Mouse (Mus musculus) spleen, postnatal 14 days (tissue): ENCODE data around the gene Spats2.
"Not testable (repeated sequence)": the region's sequence is repeated elsewhere in the genome, so short reads cannot be mapped to it uniquely, and the experiment has no call there.

Experiments used
- DNase-seq, 2 experiments: peaks; one replicate each; pipeline ENCODE4 v3.0.0; 2021 to 2022; ENCODE audit warnings: low spot score in 2 of 2

Spats2 gene

GRCm38 (mm10) chr15:99139669-99140068, 14.0 kb downstream of the Spats2 start:
- peak in 1 of 2 experiments; percentile 26 for DNase-seq

DNA sequence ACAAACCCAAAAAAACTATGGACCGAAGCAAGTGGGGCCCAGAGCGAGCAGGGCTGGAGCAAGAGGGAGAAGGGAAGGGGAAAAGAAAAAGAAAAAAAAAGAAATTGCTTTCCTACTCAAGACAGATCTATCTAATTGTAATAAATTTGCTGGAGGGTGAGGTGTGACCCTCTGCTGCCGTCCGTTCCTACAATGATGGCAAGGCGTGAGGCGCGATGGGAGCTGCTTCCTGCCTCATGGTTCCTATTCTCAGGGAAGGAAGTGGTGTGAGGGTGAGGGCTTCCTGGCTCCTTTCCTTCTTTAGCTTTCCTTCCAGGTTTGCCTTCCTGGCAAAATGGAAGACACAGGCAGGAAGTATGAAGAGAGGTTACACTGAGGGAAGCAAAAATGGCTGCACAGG, 24.8 kb downstream of the Spats2 start:
- DNase-seq, result no peak

DNA sequence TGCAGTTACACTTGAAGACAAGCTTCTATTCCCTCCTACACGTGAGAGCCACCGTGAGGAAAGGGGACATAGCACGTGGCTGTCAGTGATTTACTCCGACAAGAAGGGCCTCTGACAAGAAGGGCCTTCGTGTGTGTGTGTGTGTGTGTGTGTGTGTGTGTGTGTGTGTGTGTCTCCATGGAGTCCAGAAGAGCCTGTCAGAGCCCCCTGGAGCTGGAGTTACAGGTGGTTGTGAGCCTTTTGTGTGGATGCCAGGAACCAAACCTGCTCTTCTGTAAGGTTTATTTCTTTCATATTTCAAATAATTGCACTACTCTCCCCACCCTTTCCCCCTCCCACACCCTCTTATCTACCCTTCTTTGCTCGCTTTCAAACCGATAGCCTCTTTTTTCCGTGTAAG, 25.6 kb downstream of the Spats2 start:
- no peak for DNase-seq

- DNase-seq, result no peak
Observed at GRCm38 (mm10) chr15:99153466-99153865, 27.8 kb downstream of the Spats2 start.

DNA sequence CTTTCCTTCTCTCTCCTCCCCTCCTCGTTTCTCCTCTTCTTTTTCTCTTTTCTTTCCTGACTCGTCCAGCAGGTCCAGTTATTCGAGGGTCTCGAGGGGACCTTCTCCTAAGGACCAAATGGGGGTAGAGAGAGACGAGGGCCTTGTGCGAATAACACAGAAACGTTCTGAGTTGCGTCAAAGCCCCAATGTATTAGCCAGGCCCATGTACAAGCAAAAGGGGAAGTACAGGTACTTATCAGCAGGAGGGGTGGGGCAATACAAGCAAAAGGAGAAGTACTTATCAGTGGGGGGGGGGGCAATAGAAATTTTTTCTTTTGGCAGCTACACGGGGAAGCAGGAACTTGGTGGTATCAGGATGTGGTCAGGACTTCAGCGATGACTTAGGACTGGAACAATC, 28.8 kb downstream of the Spats2 start:
- not testable (repeated sequence) for DNase-seq

GRCm38 (mm10) chr15:99163512-99164365, 38.0 kb downstream of the Spats2 start:
- no peak for DNase-seq

- no peak for DNase-seq
Observed at GRCm38 (mm10) chr15:99172131-99172530, 46.4 kb downstream of the Spats2 start.

GRCm38 (mm10) chr15:99179639-99180038, 53.9 kb downstream of the Spats2 start:
- DNase-seq, result no peak

DNA sequence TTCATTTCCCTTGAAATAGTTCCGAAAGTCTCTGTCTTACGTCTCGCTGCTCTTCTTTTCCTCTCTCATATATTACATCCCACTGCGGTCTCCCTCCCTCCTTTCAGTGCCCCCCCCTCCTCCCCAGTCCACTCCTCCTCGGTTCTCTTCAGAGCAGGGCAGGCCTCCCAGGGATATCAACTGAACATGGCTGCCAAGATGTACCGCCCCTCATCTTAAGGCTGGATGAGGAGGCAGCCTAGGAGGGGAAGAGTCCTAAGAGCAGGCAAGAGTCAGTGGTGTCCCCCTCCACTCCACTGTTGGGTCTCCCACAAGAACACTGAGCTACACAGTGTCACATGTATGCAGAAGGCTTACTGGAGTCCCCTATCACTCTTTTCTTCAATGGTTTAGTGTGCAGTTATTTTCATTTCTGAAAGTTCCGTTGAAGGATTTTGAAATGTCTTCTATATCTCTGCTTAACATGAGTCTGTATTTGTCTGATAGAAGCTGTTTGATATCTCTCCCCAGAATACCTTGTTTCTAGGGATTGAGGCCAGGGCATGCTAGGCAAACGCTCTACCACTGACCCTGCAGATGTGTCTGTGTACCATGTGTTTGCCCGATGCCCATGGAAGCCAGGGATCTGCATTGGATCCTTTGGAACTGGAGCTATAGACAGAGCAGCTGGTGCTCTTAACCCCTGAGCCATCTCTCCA, 58.6 kb downstream of the Spats2 start:
- no peak for DNase-seq

DNA sequence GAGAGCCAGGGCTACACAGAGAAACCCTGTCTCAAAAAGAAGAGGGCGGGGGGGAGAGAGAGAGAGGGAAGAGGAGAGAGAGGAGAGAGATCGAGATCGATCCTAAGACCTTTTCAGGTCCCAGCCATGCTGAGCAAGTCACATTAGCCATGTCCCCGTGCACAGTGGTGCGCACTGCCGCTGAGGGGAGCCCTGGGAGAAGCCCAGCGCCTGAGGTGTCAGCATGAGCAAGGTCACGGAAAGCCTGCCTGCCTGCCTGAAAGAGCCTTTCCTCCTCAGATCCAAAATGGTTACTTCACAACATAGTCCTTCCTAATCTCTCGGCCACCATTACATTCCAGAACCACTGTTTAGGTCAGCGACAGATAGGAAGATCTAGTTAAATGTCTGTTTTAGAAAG, 68.6 kb downstream of the Spats2 start:
- no peak for DNase-seq

DNA sequence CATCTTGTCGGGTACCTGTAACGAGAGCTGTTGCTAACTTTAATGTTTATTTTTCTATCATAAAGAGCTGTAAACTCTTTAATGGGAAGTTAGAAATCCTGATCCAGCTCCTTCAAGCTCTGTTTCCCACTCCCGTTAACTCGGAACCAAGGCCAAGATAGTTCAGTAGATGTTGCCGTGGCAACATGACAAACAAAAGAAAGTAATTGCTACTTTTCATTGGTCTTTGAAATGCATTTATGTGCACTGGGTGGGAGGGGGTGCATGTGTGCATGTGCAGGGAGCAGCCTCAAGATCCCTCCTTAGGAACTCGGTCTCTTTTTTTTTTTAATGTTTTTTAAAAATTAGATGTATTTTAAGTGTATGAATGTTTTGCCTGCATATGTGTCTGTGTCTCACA, 69.3 kb downstream of the Spats2 start:
- DNase-seq, result no peak

DNA sequence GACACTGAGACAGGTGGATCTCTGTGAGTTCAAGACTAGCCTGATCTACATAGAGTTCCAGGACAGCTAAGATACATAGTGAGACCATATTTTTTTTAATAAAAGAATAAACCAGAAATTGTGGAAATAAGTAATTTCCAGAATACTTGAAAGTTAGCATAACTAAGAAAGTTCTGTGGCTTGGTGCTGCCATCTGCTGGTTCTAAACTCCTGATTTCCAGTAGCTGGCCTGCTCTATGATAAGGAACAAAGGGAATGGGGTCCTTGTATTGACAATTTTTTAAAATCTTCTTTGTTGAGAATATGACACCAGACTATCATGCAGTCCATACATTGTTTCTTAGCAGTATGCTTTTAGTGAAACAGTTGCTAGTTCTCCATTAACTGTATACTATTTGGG, 73.0 kb downstream of the Spats2 start:
- peak in 1 of 2 experiments; percentile 8 for DNase-seq

GRCm38 (mm10) chr15:99205959-99206358, 80.2 kb downstream of the Spats2 start:
- no peak for DNase-seq

DNA sequence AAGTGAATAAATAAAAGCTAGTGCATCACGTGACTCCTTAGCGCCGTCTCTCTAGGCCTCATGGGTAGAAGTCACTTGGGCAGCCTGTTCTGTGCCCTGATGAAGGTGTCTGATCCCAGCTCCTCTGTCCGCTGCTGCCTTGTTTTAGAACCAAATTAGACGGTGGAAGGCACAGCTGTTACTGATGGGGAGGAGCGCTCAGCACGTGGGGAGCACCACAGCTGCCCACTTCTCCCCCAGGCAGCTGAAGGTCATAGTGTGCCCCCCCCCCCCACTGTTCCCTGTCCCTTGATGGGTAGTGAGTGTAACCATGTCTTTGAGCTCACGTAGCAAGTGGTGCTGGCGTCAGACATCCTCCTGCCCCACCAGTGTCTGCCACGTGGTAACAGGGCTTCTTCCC, 87.5 kb downstream of the Spats2 start:
- DNase-seq, result no peak

DNA sequence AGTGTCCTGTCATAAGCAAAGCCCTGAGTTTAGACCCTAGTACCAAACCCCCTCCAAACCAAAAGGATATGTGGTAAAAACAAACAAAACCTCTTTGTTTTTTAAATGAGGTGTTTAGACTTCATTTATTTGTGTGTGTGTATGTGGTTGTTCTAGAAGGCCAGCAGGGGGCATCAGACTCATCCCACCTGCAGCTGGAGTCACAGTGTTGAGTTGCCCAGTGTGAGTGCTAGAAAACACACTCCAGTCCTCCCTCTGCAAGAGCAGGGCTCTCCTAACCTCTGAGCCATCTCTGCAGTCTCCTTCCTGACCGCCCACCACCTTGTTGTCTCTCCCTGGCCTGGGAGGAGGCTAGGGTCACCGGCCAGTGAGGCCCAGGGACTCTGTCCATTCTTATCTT, 89.2 kb downstream of the Spats2 start:
- DNase-seq, result no peak

DNA sequence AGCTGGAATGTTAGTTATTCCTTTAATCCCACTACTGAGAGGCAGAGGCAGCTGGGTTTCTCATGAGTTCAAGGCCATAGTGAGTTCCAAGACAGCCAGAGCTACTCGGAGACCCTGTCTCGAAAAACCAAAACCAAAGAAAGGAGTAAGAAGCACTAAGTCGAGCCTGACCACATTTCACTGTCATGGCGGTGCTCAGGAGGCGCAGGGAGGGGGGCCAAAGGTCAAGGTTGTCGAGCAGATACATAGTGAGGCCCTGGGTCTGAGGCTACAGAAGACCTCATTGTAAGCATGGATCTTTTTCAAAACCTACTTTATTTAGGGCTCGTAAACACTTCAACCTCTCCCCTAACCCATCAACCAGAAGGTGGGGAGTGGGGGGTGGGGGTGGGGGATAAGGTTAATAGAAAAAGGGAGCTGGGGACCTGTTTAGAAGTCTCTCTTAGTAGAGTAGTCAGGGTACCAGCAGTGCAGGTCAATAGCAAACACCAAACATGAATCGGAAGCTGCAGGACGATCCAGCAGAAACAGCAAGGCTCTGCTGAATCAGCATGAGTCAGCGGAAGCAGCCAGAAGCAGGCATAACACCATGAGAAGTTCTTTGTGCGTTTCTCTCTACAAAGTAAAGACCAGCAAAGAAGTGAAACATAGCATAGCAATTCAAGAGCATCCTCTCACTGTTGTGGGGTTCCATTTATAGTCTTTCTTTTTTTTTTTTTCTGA, 90.2 kb downstream of the Spats2 start:
- no peak for DNase-seq

DNA sequence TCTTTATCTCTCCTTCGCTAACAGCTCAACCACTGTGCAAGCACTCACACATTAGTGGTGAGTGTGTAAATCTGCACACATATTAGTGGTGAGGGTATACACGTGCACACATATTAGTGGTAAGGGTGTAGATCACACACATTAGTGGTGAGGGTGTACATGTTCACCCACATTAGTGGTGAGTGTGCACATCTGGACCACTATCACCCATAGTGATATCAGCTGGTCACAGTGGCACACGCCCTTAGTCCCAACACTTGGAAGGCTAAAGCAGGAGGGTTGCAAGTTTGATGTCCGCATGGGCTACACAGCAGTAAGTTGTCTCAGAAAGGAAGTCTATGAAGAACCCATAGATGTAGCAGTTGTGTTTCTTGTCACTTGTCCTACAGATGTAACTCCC, 91.9 kb downstream of the Spats2 start:
- no peak for DNase-seq

- no peak for DNase-seq
Observed at GRCm38 (mm10) chr15:99221315-99221952, 95.7 kb downstream of the Spats2 start.

GRCm38 (mm10) chr15:99222794-99223584, 97.3 kb downstream of the Spats2 start:
- no peak for DNase-seq

DNA sequence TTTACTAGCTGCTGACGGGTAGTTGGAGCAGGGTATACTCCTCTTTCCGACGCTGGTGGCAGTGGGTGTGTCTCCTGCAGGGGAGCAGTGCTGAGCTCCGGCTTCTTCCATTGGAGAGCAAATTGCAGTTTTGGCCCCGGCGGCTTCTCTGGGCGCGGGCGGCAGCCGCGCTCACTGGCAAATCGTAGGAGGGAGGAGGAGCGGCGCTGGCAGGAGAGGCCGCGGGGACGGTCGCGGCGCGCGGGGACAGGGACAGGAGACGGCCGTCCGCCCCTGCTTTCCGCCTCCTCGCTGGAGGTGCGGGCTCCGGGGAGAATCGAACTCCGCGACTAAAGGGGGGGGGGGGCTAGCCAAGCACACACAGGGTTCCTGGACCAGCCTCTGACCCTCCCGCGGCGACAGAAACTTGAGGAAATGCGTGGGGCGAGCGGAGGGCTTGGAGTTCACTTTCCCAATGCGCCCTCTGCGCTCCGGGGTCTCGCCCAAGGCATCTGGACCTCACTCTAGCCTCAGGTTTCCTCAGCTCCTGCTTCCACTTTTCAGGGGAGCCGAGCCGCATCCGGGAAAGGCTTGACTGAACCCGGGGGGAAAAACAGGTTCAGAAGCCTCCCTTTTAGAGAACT, 98.0 kb downstream of the Spats2 start:
- DNase-seq, result no peak
